Mouse (Mus musculus): ENCODE data around the gene AU040320. TPM values are rescaled to one million over a fixed set of nuclear protein-coding genes. Genes with fewer than 3 reads are reported as not detected.

Gene AU040320
- total and polyA plus RNA-seq, 3 experiments: 3.0 to 17.0 (median 15.2) TPM

GRCm38 (mm10) chr4:126741448-126741847, 11.9 kb upstream of the AU040320 start:
- no peak overlapping the region for H3K27ac ChIP-seq (ENCODE audit: insufficient read depth, low read depth)
- in situ Hi-C loops (cut with MboI; ENCODE audit: low pct_ligation_motif_present, low pct_unique_long_range_greater_than_20kb, low sequenced_read_pairs) (no loop called here), dilution Hi-C loops (cut with MboI; ENCODE audit: extremely low pct_ligation_motif_present, extremely low pct_unique_long_range_greater_than_20kb, low sequenced_read_pairs) (no loop called here)
- H3K79me2 ChIP-seq (replicated peaks; ENCODE audit: control insufficient read depth, extremely low read depth, insufficient read depth, poor library complexity, severe bottlenecking): no peaks in the 10 kb centered on the region
- TF ChIP-seq SMC3 (IDR thresholded peaks at IDR 0.05; ENCODE audit: low read depth, low read length) (peak; percentile 94), ZKSCAN1 (IDR thresholded peaks at IDR 0.05; ENCODE audit: borderline replicate concordance, low read depth, low read length) (no peak), CTCF (conservative IDR thresholded peaks at IDR 0.05 in 1 of 2, IDR thresholded peaks at IDR 0.05 in 1 of 2; ENCODE audit: low read depth in 2 of 2, low read length in 2 of 2) (peak; percentile 64 to 91), ZC3H11A (IDR thresholded peaks at IDR 0.05; ENCODE audit: low read depth, low read length) (peak; percentile 65), RAD21 (IDR thresholded peaks at IDR 0.05; ENCODE audit: low read depth, low read length) (peak; percentile 86)
- H3K4me3 ChIP-seq (replicated peaks in 1 of 3; ENCODE audit: low read depth in 2 of 3, low read length in 2 of 3, poor library complexity in 1 of 3): no peak overlapping the region
- no peaks in the 10 kb centered on the region for H3K9me3 ChIP-seq (replicated peaks; ENCODE audit: low read length)
- DNase-seq (ENCODE audit: extremely low read depth): peak; percentile 79
- H3K27me3 ChIP-seq (replicated peaks): no peaks in the 10 kb centered on the region
- no peak overlapping the region for H3K4me2 ChIP-seq (ENCODE audit: insufficient read depth, low read depth, poor library complexity, severe bottlenecking)
- peaks cover 25 to 34% of the 10 kb centered on the region in 2 experiments for H3K36me3 ChIP-seq (replicated peaks in 1 of 2; ENCODE audit: control insufficient read depth in 1 of 2, insufficient read depth in 1 of 2, low read length in 1 of 2)
- H3K9ac ChIP-seq (ENCODE audit: insufficient read depth, low read depth): no peak overlapping the region
- H3K4me1 ChIP-seq (ENCODE audit: control insufficient read depth in 1 of 2, insufficient read depth in 2 of 2): 0 out of 4 replicates have a peak, but pooled peaks cover 0 to 4% of the 10 kb centered on the region in 2 experiments

- Histone ChIP-seq H3K9me3 (replicated peaks; ENCODE audit: low read length) (no peaks in the 10 kb centered on the region), H3K4me1 (ENCODE audit: control insufficient read depth in 1 of 2, insufficient read depth in 2 of 2) (0 out of 4 replicates have a peak, but pooled peaks cover 0 to 4% of the 10 kb centered on the region in 2 experiments), H3K79me2 (replicated peaks; ENCODE audit: control insufficient read depth, extremely low read depth, insufficient read depth, poor library complexity, severe bottlenecking) (no peaks in the 10 kb centered on the region), H3K4me2 (ENCODE audit: insufficient read depth, low read depth, poor library complexity, severe bottlenecking) (no peak overlapping the region), H3K4me3 (replicated peaks in 1 of 3; ENCODE audit: low read depth in 2 of 3, low read length in 2 of 3, poor library complexity in 1 of 3) (no peak overlapping the region), H3K9ac (ENCODE audit: insufficient read depth, low read depth) (no peak overlapping the region), H3K27ac (ENCODE audit: insufficient read depth, low read depth) (no peak overlapping the region), H3K36me3 (replicated peaks in 1 of 2; ENCODE audit: control insufficient read depth in 1 of 2, insufficient read depth in 1 of 2, low read length in 1 of 2) (peaks cover 33 to 48% of the 10 kb centered on the region in 2 experiments), H3K27me3 (replicated peaks) (no peaks in the 10 kb centered on the region)
- dilution Hi-C loops (cut with MboI; ENCODE audit: extremely low pct_ligation_motif_present, extremely low pct_unique_long_range_greater_than_20kb, low sequenced_read_pairs) (no loop called here), in situ Hi-C loops (cut with MboI; ENCODE audit: low pct_ligation_motif_present, low pct_unique_long_range_greater_than_20kb, low sequenced_read_pairs) (no loop called here)
- no peak for DNase-seq (ENCODE audit: extremely low read depth)
- TF ChIP-seq RAD21 (IDR thresholded peaks at IDR 0.05; ENCODE audit: low read depth, low read length) (no peak), SIN3A (IDR thresholded peaks at IDR 0.05; ENCODE audit: low read length) (no peak), E2F4 (IDR thresholded peaks at IDR 0.05; ENCODE audit: insufficient replicate concordance, low read depth, low read length) (no peak), USF2 (conservative IDR thresholded peaks at IDR 0.05; ENCODE audit: low read depth, low read length) (no peak), MAZ (IDR thresholded peaks at IDR 0.05; ENCODE audit: low read depth, low read length) (no peak), EP300 (IDR thresholded peaks at IDR 0.05; ENCODE audit: low read length) (no peak), MAX (IDR thresholded peaks at IDR 0.05; ENCODE audit: low read length) (no peak), ZKSCAN1 (IDR thresholded peaks at IDR 0.05; ENCODE audit: borderline replicate concordance, low read depth, low read length) (no peak), CHD2 (IDR thresholded peaks at IDR 0.05; ENCODE audit: low read length) (no peak), POLR2A (IDR thresholded peaks at IDR 0.05; ENCODE audit: low read depth, low read length) (no peak), TBP (conservative IDR thresholded peaks at IDR 0.05; ENCODE audit: low read depth, low read length) (no peak), UBTF (IDR thresholded peaks at IDR 0.05; ENCODE audit: low read depth, low read length) (no peak), RCOR1 (conservative IDR thresholded peaks at IDR 0.05; ENCODE audit: low read depth, low read length) (no peak), USF1 (IDR thresholded peaks at IDR 0.05; ENCODE audit: low read depth, low read length) (no peak), NELFE (IDR thresholded peaks at IDR 0.05; ENCODE audit: low read depth, low read length) (no peak), JUN (IDR thresholded peaks at IDR 0.05; ENCODE audit: insufficient read depth, low read depth, low read length) (no peak)
Measured at GRCm38 (mm10) chr4:126742976-126743375, 10.4 kb upstream of the AU040320 start.
